In the genomic region with DNA sequence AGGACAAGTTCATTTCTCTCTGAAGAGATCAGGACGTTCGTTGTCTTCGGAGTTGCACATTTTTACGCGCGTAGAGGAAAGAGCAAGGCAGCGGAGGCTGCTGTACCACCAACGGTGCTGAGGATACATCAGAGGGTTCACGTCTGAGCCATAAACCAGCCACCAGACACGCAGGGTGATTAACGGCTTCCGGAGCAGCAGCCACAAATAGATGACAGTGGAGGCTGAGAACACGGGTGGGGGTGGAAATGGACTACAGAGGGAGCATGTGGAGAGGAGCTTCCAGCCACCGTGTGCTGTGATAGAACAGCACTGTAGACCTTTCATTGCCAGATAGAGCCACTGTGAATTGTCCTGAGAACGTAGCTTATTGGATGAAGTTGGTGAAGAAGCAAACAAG, we compare ENCODE assay signal across 15 mouse cellular contexts. TPM values are rescaled to one million over a fixed set of nuclear protein-coding genes. Genes with fewer than 3 reads are reported as not detected.
DNase-seq lines count a peak whose midpoint lies in the region; ATAC-seq and TF ChIP-seq lines count a peak whose summit lies in the region.
"Had no signal": no experiment of that assay in that cellular context is flagged by ENCODE, and none has a peak within 500 bp of the region (broad histone marks: within the 10 kb centered on the region; RNA-seq: fewer than 3 reads in every experiment).

No protein-coding gene starts in this region.

- intact Hi-C loops in left cerebral cortex, postnatal 25 days (cut with DNase I), result loop anchor here (2.0 kb wide), 1 partner anchor 77 kb away; no protein-coding TSS in a partner anchor
- intact Hi-C loops in left cerebral cortex, adult 2 months (cut with DNase I), result loop anchor here (5.0 kb wide), 2 partner anchors 32 to 77 kb away; no protein-coding TSS in a partner anchor

- H3K9ac ChIP-seq in limb, embryonic 11.5 days (ENCODE audit: low read length), result no peak overlapping the region
- H3K9ac ChIP-seq: lung, embryonic 15.5 days had no signal

- H3K27ac ChIP-seq in limb, embryonic 11.5 days (replicated peaks; ENCODE audit: low read depth, low read length), result no peak overlapping the region
- H3K27ac ChIP-seq in limb, embryonic 10.5 days, result no peak overlapping the region
- no peak overlapping the region for H3K27ac ChIP-seq in left cerebral cortex, adult 2 months
- H3K27ac ChIP-seq: lung, embryonic 15.5 days had no signal

- no peaks in the 10 kb centered on the region for H3K36me3 ChIP-seq in limb, embryonic 11.5 days (ENCODE audit: control insufficient read depth, insufficient read depth, low read length)
- H3K36me3 ChIP-seq in limb, embryonic 10.5 days, result no peaks in the 10 kb centered on the region
- H3K36me3 ChIP-seq: lung, embryonic 15.5 days had no signal

- ATAC-seq in limb, embryonic 11.5 days (ENCODE audit: insufficient number of reproducible peaks, low FRiP score, low TSS enrichment, low read depth), result no peak
- ATAC-seq in common myeloid progenitor, adult 5-6 weeks (replicated peaks; ENCODE audit: low read depth, poor library complexity, severe bottlenecking), result peak; percentile 83

- peaks cover 6% of the 10 kb centered on the region; the same call in 1 of the 2 replicates for H3K4me1 ChIP-seq in limb, embryonic 11.5 days (ENCODE audit: control insufficient read depth, insufficient read depth, low read length)
- H3K4me1 ChIP-seq in limb, embryonic 10.5 days, result peaks cover 13% of the 10 kb centered on the region; the same call in 1 of the 2 replicates
- H3K4me1 ChIP-seq: lung, embryonic 15.5 days had no signal

- no peaks in the 10 kb centered on the region for H3K9me3 ChIP-seq in limb, embryonic 11.5 days (ENCODE audit: control insufficient read depth, low read length)
- no peaks in the 10 kb centered on the region for H3K9me3 ChIP-seq in limb, embryonic 10.5 days (replicated peaks)
- H3K9me3 ChIP-seq: lung, embryonic 15.5 days had no signal

- no peak overlapping the region for H3K4me3 ChIP-seq in limb, embryonic 11.5 days (ENCODE audit: low read depth, low read length)
- H3K4me3 ChIP-seq in limb, embryonic 10.5 days, result no peak overlapping the region
- no peak overlapping the region for H3K4me3 ChIP-seq in left cerebral cortex, adult 2 months
- H3K4me3 ChIP-seq: erythroblast, embryonic 14.5 days; lung, embryonic 15.5 days had no signal

- no peak for DNase-seq in limb, embryonic 11.5 days (ENCODE audit: low spot score)
- no peak for DNase-seq in limb, embryonic 10.5 days (ENCODE audit: low spot score)
- DNase-seq in kidney, postnatal 36 days, result peak; percentile 72 to 75
- peak; percentile 55 for DNase-seq in thymus, postnatal 0 days (ENCODE audit: low spot score)
- no peak for DNase-seq in left cerebral cortex, postnatal 25 days (ENCODE audit: low spot score in 2 of 2)
- DNase-seq in left cerebral cortex, adult 2 months (ENCODE audit: extremely low spot score in 1 of 2, low spot score in 2 of 2), result no peak
- DNase-seq in urinary bladder, postnatal 14 days (ENCODE audit: low spot score), result no peak
- DNase-seq: cerebellum, postnatal 10 days; gastrocnemius, postnatal 25 days; right cerebral cortex, postnatal 14 days had no signal

- WGBS in limb, embryonic 11.5 days, result 44% methylated on average over 15 of the region's 15 CpGs
- 61% methylated on average over 15 of the region's 15 CpGs for WGBS in limb, embryonic 10.5 days

- no peak for TF ChIP-seq CTCF in left cerebral cortex, adult 2 months (IDR thresholded peaks at IDR 0.05)

- no peaks in the 10 kb centered on the region for H3K27me3 ChIP-seq in limb, embryonic 11.5 days (ENCODE audit: control insufficient read depth, insufficient read depth, low read length)
- no peaks in the 10 kb centered on the region for H3K27me3 ChIP-seq in limb, embryonic 10.5 days (ENCODE audit: low read depth, poor library complexity, severe bottlenecking)
- H3K27me3 ChIP-seq: lung, embryonic 15.5 days had no signal

- peak overlapping the region; percentile 27; the same call in 1 of the 2 replicates for H3K4me2 ChIP-seq in limb, embryonic 11.5 days (ENCODE audit: low read depth, severe bottlenecking)
- H3K4me2 ChIP-seq: lung, embryonic 15.5 days had no signal

RNA-seq across cellular contexts. Expression of a gene that starts 33.2 kb away (rescaled TPM):
- polyA plus RNA-seq in limb, embryonic 11.5 days (2014; fragmentation: Nextera tagmentation; extraction: Ambion mirVana), result not detected in 2 replicates
- not detected in 2 replicates for polyA plus RNA-seq in limb, embryonic 10.5 days (2016; fragmentation: Nextera tagmentation; extraction: Ambion mirVana)
- total RNA-seq in common myeloid progenitor, adult 5-6 weeks (2017), result not detected in 2 replicates
- polyA plus RNA-seq in thymus, postnatal 0 days (2015; fragmentation: Nextera tagmentation; extraction: Ambion mirVana), result 0.34 TPM in 1 of 2 replicates, not detected in the other
- not detected for total RNA-seq in left cerebral cortex, postnatal 25 days (2021)
- not detected for total RNA-seq in left cerebral cortex, adult 2 months (2021)
- total RNA-seq: gastrocnemius, postnatal 25 days; heart, postnatal 25 days; left cerebral cortex, adult 18-20 months had no signal
- polyA plus RNA-seq: erythroblast, embryonic 14.5 days; lung, embryonic 15.5 days had no signal

Comparison
In these comparisons a context has a peak if more than half of its experiments do, and no peak if none do; other contexts are left out.
1. DNase-seq: peak in kidney, postnatal 36 days (2 of 2) and thymus, postnatal 0 days (single experiment); none in limb, embryonic 11.5 days (single experiment), limb, embryonic 10.5 days (single experiment), left cerebral cortex, postnatal 25 days (0 of 2), left cerebral cortex, adult 2 months (0 of 2) and urinary bladder, postnatal 14 days (single experiment).